9 mouse cellular contexts compared by ENCODE assay signal in genomic region chr16:10355004-10355403, GRCm38 (mm10). TPM values are rescaled to one million over a fixed set of nuclear protein-coding genes. Genes with fewer than 3 reads are reported as not detected.
DNase-seq lines count a peak whose midpoint lies in the region; ATAC-seq lines count a peak whose summit lies in the region.
"Had no signal": no experiment of that assay in that cellular context is flagged by ENCODE, and none has a peak within 500 bp of the region (broad histone marks: within the 10 kb centered on the region; RNA-seq: fewer than 3 reads in every experiment).

No protein-coding gene starts in this region.

- ATAC-seq in cerebellum, adult (ENCODE audit: insufficient number of reproducible peaks, low FRiP score, low TSS enrichment): 0 out of 2 replicates have a peak, but pooled peaks have one; percentile 49
- ATAC-seq in granulocyte monocyte progenitor cell, adult 5-6 weeks (replicated peaks; ENCODE audit: poor library complexity, severe bottlenecking): no peak

- DNase-seq in adrenal gland, adult (ENCODE audit: inconsistent age in 2 of 2, low spot score in 1 of 2): peak; percentile 46 to 66
- DNase-seq in adrenal gland, adult 18-20 months (ENCODE audit: low spot score in 2 of 2): no peak
- peak; percentile 52 for DNase-seq in layer of hippocampus, adult 11-12 months (ENCODE audit: low spot score)
- no peak for DNase-seq in layer of hippocampus, adult 18-20 months (ENCODE audit: low spot score in 2 of 2)
- DNase-seq in lung, adult 18-20 months: peak; percentile 61 to 69
- DNase-seq in thymus, postnatal 36 days: no peak

RNA-seq across cellular contexts. Expression of gene Tekt5, which starts 40.3 kb away (rescaled TPM):
- total RNA-seq in adrenal gland, adult 18-20 months (2021): not detected
- total RNA-seq in layer of hippocampus, adult 18-20 months (2021): 1 to 10 TPM; 6.3 to 9.6 TPM
- total RNA-seq in granulocyte monocyte progenitor cell, adult 5-6 weeks (2014; fragmentation: Nextera tagmentation): 0.49 TPM in 1 of 2 replicates, not detected in the other
- not detected in 2 replicates for total RNA-seq in granulocyte monocyte progenitor cell, adult 5-6 weeks (2017)
- total RNA-seq: gastrocnemius, adult 8-10 months had no signal

RNA-seq across cellular contexts. Expression of gene Emp2, which starts 41.2 kb away (rescaled TPM):
- total RNA-seq in adrenal gland, adult 18-20 months (2021): 1 to 10 TPM; 5.5 to 8.4 TPM
- total RNA-seq in layer of hippocampus, adult 18-20 months (2021): 10 to 100 TPM; 14.7 to 15.5 TPM
- total RNA-seq in granulocyte monocyte progenitor cell, adult 5-6 weeks (2014; fragmentation: Nextera tagmentation): not detected in 2 replicates
- not detected in 2 replicates for total RNA-seq in granulocyte monocyte progenitor cell, adult 5-6 weeks (2017)

RNA-seq across cellular contexts. Expression of gene Nubp1, which starts 56.7 kb away (rescaled TPM):
- 10 to 100 TPM; 22.3 to 26.0 TPM for total RNA-seq in adrenal gland, adult 18-20 months (2021)
- total RNA-seq in layer of hippocampus, adult 18-20 months (2021): 10 to 100 TPM; 14.2 to 16.1 TPM
- 45.9 and 48.0 TPM in 2 replicates for total RNA-seq in granulocyte monocyte progenitor cell, adult 5-6 weeks (2014; fragmentation: Nextera tagmentation)
- 41.9 and 58.3 TPM in 2 replicates for total RNA-seq in granulocyte monocyte progenitor cell, adult 5-6 weeks (2017)

Comparison
In these comparisons a context has a peak if more than half of its experiments do, and no peak if none do; other contexts are left out.
1. DNase-seq: peak in adrenal gland, adult (2 of 2), layer of hippocampus, adult 11-12 months (single experiment) and lung, adult 18-20 months (2 of 2); none in adrenal gland, adult 18-20 months (0 of 2), layer of hippocampus, adult 18-20 months (0 of 2) and thymus, postnatal 36 days (0 of 2).
2. RNA of gene Tekt5, which starts 40.3 kb away (total RNA-seq): 6.3 to 9.6 TPM in layer of hippocampus, adult 18-20 months; not detected in adrenal gland, adult 18-20 months and 0.49 TPM in granulocyte monocyte progenitor cell, adult 5-6 weeks; every median in the first group is over 4 times any median in the second.
3. RNA of gene Emp2, which starts 41.2 kb away (total RNA-seq): 14.7 to 15.5 TPM in layer of hippocampus, adult 18-20 months and 5.5 to 8.4 TPM in adrenal gland, adult 18-20 months; not detected in granulocyte monocyte progenitor cell, adult 5-6 weeks; every median in the first group is over 4 times any median in the second.